Mouse (Mus musculus): ENCODE measurements at regions not wholly inside any gene's neighbourhood (a gene's known extent, or its start where the extent isn't known, plus 50 kb on each side); places are given as distances from the start of the nearest gene placed in this dataset.

- ChIA-PET POLR2A (no interaction called here), CTCF (no interaction called here)
Measured at GRCm38 (mm10) chr8:92732229-92732628, 58.1 kb downstream of the Irx6 start.

GRCm38 (mm10) chr8:92735646-92736045, 61.6 kb downstream of the Irx6 start:
- CTCF ChIA-PET, result no interaction called here
- POLR2A ChIA-PET, result no interaction called here

GRCm38 (mm10) chr8:92738080-92738479, 64.0 kb downstream of the Irx6 start:
- ChIA-PET POLR2A (no interaction called here), CTCF (interaction anchor here in 2 of 4 experiments (0.5 kb wide), 2 partner anchors 27 to 80 kb away, joined by 3 read pairs; no protein-coding TSS in a partner anchor)

- POLR2A ChIA-PET, result interaction anchor here in 1 of 4 experiments (0.6 to 0.9 kb wide), 2 partner anchors 22 to 296 kb away, joined by 3 read pairs; no protein-coding TSS in a partner anchor
- CTCF ChIA-PET, result interaction anchor here in 2 of 4 experiments (1.1 to 1.2 kb wide), 2 partner anchors 67 to 270 kb away, joined by 3 read pairs; partner anchors contain the start of gene Irx6 (in 1 of the 2)
Measured at GRCm38 (mm10) chr8:92740286-92740808, 66.3 kb downstream of the Irx6 start.

- ChIA-PET POLR2A (interaction anchor here in 1 of 4 experiments (0.6 to 1.1 kb wide), 3 partner anchors 13 to 593 kb away, joined by 3 to 4 read pairs (median 3); no protein-coding TSS in a partner anchor), CTCF (interaction anchor here in 1 of 4 experiments (1.2 kb wide), 1 partner anchor 268 kb away, joined by 3 read pairs; no protein-coding TSS in a partner anchor)
Measured at GRCm38 (mm10) chr8:92741836-92742235, 67.7 kb downstream of the Irx6 start.

GRCm38 (mm10) chr8:92743108-92743507, 69.0 kb downstream of the Irx6 start:
- POLR2A ChIA-PET, result interaction anchor here in 2 of 4 experiments (0.7 to 1.2 kb wide), 3 partner anchors 13 to 1430 kb away, joined by 3 read pairs; partner anchors contain the start of gene Fto (in 1 of the 2)
- CTCF ChIA-PET, result no interaction called here

GRCm38 (mm10) chr8:92747086-92747485, 73.0 kb downstream of the Irx6 start:
- ChIA-PET POLR2A (no interaction called here), CTCF (no interaction called here)

GRCm38 (mm10) chr8:92747951-92748350, 73.9 kb downstream of the Irx6 start:
- ChIA-PET CTCF (no interaction called here), POLR2A (no interaction called here)

GRCm38 (mm10) chr8:92759848-92760247, 67.2 kb upstream of the Mmp2 start:
- POLR2A ChIA-PET, result no interaction called here
- CTCF ChIA-PET, result no interaction called here

- POLR2A ChIA-PET, result no interaction called here
- CTCF ChIA-PET, result no interaction called here
Measured at GRCm38 (mm10) chr8:92760933-92761332, 66.2 kb upstream of the Mmp2 start.

GRCm38 (mm10) chr8:92761959-92762600, 65.0 kb upstream of the Mmp2 start:
- POLR2A ChIA-PET, result interaction anchor here in 3 of 4 experiments (0.8 to 1.3 kb wide), 4 partner anchors 10 to 30 kb away, joined by 3 to 4 read pairs (median 4); no protein-coding TSS in a partner anchor
- CTCF ChIA-PET, result interaction anchor here in 1 of 4 experiments (0.6 kb wide), 1 partner anchor 1771 kb away, joined by 3 read pairs; no protein-coding TSS in a partner anchor

GRCm38 (mm10) chr8:92771856-92772650, 55.0 kb upstream of the Mmp2 start:
- CTCF ChIA-PET, result interaction anchor here in 1 of 4 experiments (0.6 kb wide), 1 partner anchor 1641 kb away, joined by 3 read pairs; no protein-coding TSS in a partner anchor
- POLR2A ChIA-PET, result interaction anchor here (0.6 to 2.1 kb wide), 8 partner anchors 9 to 1265 kb away, joined by 3 to 6 read pairs (median 4); no protein-coding TSS in a partner anchor

GRCm38 (mm10) chr8:92772826-92773225, 54.3 kb upstream of the Mmp2 start:
- ChIA-PET POLR2A (interaction anchor here in 3 of 4 experiments (0.6 to 2.1 kb wide), 8 partner anchors 9 to 1265 kb away, joined by 3 to 4 read pairs (median 4); no protein-coding TSS in a partner anchor), CTCF (interaction anchor here in 2 of 4 experiments (0.6 to 1.8 kb wide), 2 partner anchors 19 to 119 kb away, joined by 4 read pairs; no protein-coding TSS in a partner anchor)

GRCm38 (mm10) chr8:92775186-92775585, 51.9 kb upstream of the Mmp2 start:
- POLR2A ChIA-PET, result no interaction called here
- CTCF ChIA-PET, result no interaction called here

- POLR2A ChIA-PET, result interaction anchor here in 1 of 4 experiments (0.7 kb wide), 1 partner anchor 1321 kb away, joined by 3 read pairs; no protein-coding TSS in a partner anchor
- CTCF ChIA-PET, result no interaction called here
Measured at GRCm38 (mm10) chr8:92777106-92777505, 50.0 kb upstream of the Mmp2 start.

Data from embryonic stem cell, embryonic (primary cell).